Mouse (Mus musculus) hindbrain, embryonic 16.5 days (tissue): ENCODE data around the gene Gdpgp1. TPM values are rescaled to one million over a fixed set of nuclear protein-coding genes. Genes with fewer than 3 reads are reported as not detected.

ENCODE experiments used
- ATAC-seq: fragments of 200-750 bp; cut with Nextera tagmentation; 2 replicates; pipeline ENCODE4 v1.8.0; 2017; ENCODE audit warnings: moderate TSS enrichment, moderate library complexity
- H3K27ac ChIP-seq: fragments of 300-500 bp; sonication (generic); 2 replicates; pipeline ENCODE4 v1.5.1; 2014; ENCODE audit warnings: low read depth, mild to moderate bottlenecking, control low read depth, low read length, moderate library complexity
- H3K27me3 ChIP-seq: fragments of 300-500 bp; sonication (generic); replicated peaks from 2 replicates; pipeline ENCODE4 v1.6.1; 2014; ENCODE audit warnings: low read length; ENCODE audit not compliant: control insufficient read depth, insufficient read depth
- H3K36me3 ChIP-seq: fragments of 300-500 bp; sonication (generic); 2 replicates; pipeline ENCODE4 v1.6.1; 2014; ENCODE audit warnings: mild to moderate bottlenecking, low read length, moderate library complexity, mixed read lengths; ENCODE audit not compliant: control insufficient read depth, insufficient read depth
- H3K4me1 ChIP-seq: fragments of 300-500 bp; sonication (generic); 2 replicates; pipeline ENCODE4 v1.6.1; 2014; ENCODE audit warnings: low read depth, low read length; ENCODE audit not compliant: control insufficient read depth, insufficient read depth
- H3K4me2 ChIP-seq: fragments of 300-500 bp; sonication (generic); 2 replicates; pipeline ENCODE4 v1.6.1; 2014; ENCODE audit warnings: mild to moderate bottlenecking, low read length, control low read depth, moderate library complexity
- H3K4me3 ChIP-seq: fragments of 300-500 bp; sonication (generic); 2 replicates; pipeline ENCODE4 v1.5.1; 2014; ENCODE audit warnings: mild to moderate bottlenecking, low read length, control low read depth, moderate library complexity
- H3K9ac ChIP-seq: fragments of 300-500 bp; sonication (generic); 2 replicates; pipeline ENCODE4 v1.6.1; 2014; ENCODE audit warnings: low read depth, mild to moderate bottlenecking, control low read depth, low read length, moderate library complexity
- H3K9me3 ChIP-seq: fragments of 300-500 bp; sonication (generic); 2 replicates; pipeline ENCODE4 v1.6.1; 2014; ENCODE audit warnings: mild to moderate bottlenecking, low read length, moderate library complexity; ENCODE audit not compliant: control insufficient read depth
- WGBS: fragments of 180-500 bp; shearing (Covaris S2); extraction: QIAGEN DNeasy Blood & Tissue Kit; methylation state at CpG from one replicate; pipeline ENCODE4 v1.1.7; 2014; 5-methylcytosine and 5-hydroxymethylcytosine counted together
- polyA plus RNA-seq: library from polyadenylated mRNA; unstranded; fragments of >200 nt; fragmentation: Nextera tagmentation; extraction: Ambion mirVana; gene quantifications from 2 replicates; pipeline ENCODE4 v1.2.1, GENCODE M21; 2015

Gdpgp1 gene
- polyA plus RNA-seq, 1 experiment from 2014 or later = 4.9 TPM

- Histone ChIP-seq H3K27me3 (no peaks in the 10 kb centered on the region), H3K4me2 (no peak overlapping the region), H3K9me3 (no peaks in the 10 kb centered on the region), H3K4me3 (no peak overlapping the region), H3K36me3 (peaks cover 24% of the 10 kb centered on the region), H3K4me1 (peaks cover 8% of the 10 kb centered on the region), H3K27ac (peak overlapping the region; percentile 58; the same call in 1 of the 2 replicates), H3K9ac (peak overlapping the region; percentile 55)
- peak; percentile 82 for ATAC-seq
- 21% methylated on average over 4 of the region's 4 CpGs for WGBS
Observed at GRCm38 (mm10) chr7:80215398-80215797, 17.3 kb upstream of the Gdpgp1 start.

- H3K27ac ChIP-seq = peak overlapping the region; percentile 4; the same call in 1 of the 2 replicates
- no peak overlapping the region for H3K4me3 ChIP-seq
- peak; percentile 87 for ATAC-seq
- H3K9me3 ChIP-seq = no peaks in the 10 kb centered on the region
- peaks cover 8% of the 10 kb centered on the region for H3K4me1 ChIP-seq
- H3K9ac ChIP-seq = no peak overlapping the region
- 54% methylated on average over 8 of the region's 8 CpGs for WGBS
- H3K27me3 ChIP-seq = no peaks in the 10 kb centered on the region
- H3K36me3 ChIP-seq = peaks cover 35% of the 10 kb centered on the region
- H3K4me2 ChIP-seq = no peak overlapping the region
Observed at GRCm38 (mm10) chr7:80216566-80216965, 16.1 kb upstream of the Gdpgp1 start.

GRCm38 (mm10) chr7:80218666-80219065, 14.0 kb upstream of the Gdpgp1 start:
- Histone ChIP-seq H3K9me3 (no peaks in the 10 kb centered on the region), H3K4me1 (peaks cover 8% of the 10 kb centered on the region), H3K4me2 (no peak overlapping the region), H3K27me3 (no peaks in the 10 kb centered on the region), H3K27ac (no peak overlapping the region), H3K4me3 (no peak overlapping the region), H3K9ac (no peak overlapping the region), H3K36me3 (peaks cover 39% of the 10 kb centered on the region)
- WGBS = 92% methylated on average over 9 of the region's 9 CpGs
- no peak for ATAC-seq

- Histone ChIP-seq H3K4me2 (no peak overlapping the region), H3K9me3 (no peaks in the 10 kb centered on the region), H3K4me1 (peaks cover 4% of the 10 kb centered on the region), H3K4me3 (no peak overlapping the region), H3K9ac (no peak overlapping the region), H3K36me3 (peaks cover 50% of the 10 kb centered on the region), H3K27ac (no peak overlapping the region), H3K27me3 (no peaks in the 10 kb centered on the region)
- WGBS = 90% methylated on average over 9 of the region's 9 CpGs
- no peak for ATAC-seq
Observed at GRCm38 (mm10) chr7:80220237-80220797, 12.3 kb upstream of the Gdpgp1 start.

- Histone ChIP-seq H3K9me3 (no peaks in the 10 kb centered on the region), H3K4me1 (no peaks in the 10 kb centered on the region), H3K4me2 (no peak overlapping the region), H3K36me3 (peaks cover 48% of the 10 kb centered on the region), H3K4me3 (no peak overlapping the region), H3K27ac (no peak overlapping the region), H3K27me3 (no peaks in the 10 kb centered on the region), H3K9ac (no peak overlapping the region)
- 82% methylated on average over 4 of the region's 4 CpGs for WGBS
- ATAC-seq = no peak
Observed at GRCm38 (mm10) chr7:80221179-80221750, 11.4 kb upstream of the Gdpgp1 start.

GRCm38 (mm10) chr7:80227065-80227464, 5.6 kb upstream of the Gdpgp1 start:
- Histone ChIP-seq H3K27ac (no peak overlapping the region), H3K27me3 (no peaks in the 10 kb centered on the region), H3K9me3 (no peaks in the 10 kb centered on the region), H3K4me3 (no peak overlapping the region), H3K4me1 (peaks cover 4% of the 10 kb centered on the region), H3K36me3 (peaks cover 19% of the 10 kb centered on the region), H3K4me2 (no peak overlapping the region), H3K9ac (no peak overlapping the region)
- ATAC-seq = no peak
- 95% methylated on average over 4 of the region's 4 CpGs for WGBS

- no peak for ATAC-seq
- Histone ChIP-seq H3K36me3 (peaks cover 6% of the 10 kb centered on the region; the same call in 1 of the 2 replicates), H3K27me3 (no peaks in the 10 kb centered on the region), H3K27ac (no peak overlapping the region), H3K4me3 (no peak overlapping the region), H3K4me2 (no peak overlapping the region), H3K4me1 (peaks cover 12% of the 10 kb centered on the region), H3K9me3 (no peaks in the 10 kb centered on the region), H3K9ac (no peak overlapping the region)
- 48% methylated on average over 6 of the region's 6 CpGs for WGBS
Observed at GRCm38 (mm10) chr7:80230196-80230595, 2.5 kb upstream of the Gdpgp1 start.

- Histone ChIP-seq H3K4me2 (peak overlapping the region; percentile 63), H3K9ac (peak overlapping the region; percentile 65), H3K4me1 (peaks cover 12% of the 10 kb centered on the region), H3K4me3 (peak overlapping the region; percentile 74), H3K9me3 (no peaks in the 10 kb centered on the region), H3K36me3 (peaks cover 3% of the 10 kb centered on the region; the same call in 1 of the 2 replicates), H3K27ac (peak overlapping the region; percentile 40; the same call in 1 of the 2 replicates), H3K27me3 (no peaks in the 10 kb centered on the region)
- peak; percentile 41; the same call in 1 of the 2 replicates for ATAC-seq
- 2% methylated on average over 25 of the region's 29 CpGs for whole genome bisulfite sequencing
Observed at GRCm38 (mm10) chr7:80231971-80232488, 635 bp upstream of the Gdpgp1 start.

GRCm38 (mm10) chr7:80233799-80234198, 1.1 kb downstream of the Gdpgp1 start:
- Histone ChIP-seq H3K4me2 (peak overlapping the region; percentile 63), H3K9ac (no peak overlapping the region), H3K27ac (no peak overlapping the region), H3K4me1 (peaks cover 12% of the 10 kb centered on the region), H3K27me3 (no peaks in the 10 kb centered on the region), H3K9me3 (no peaks in the 10 kb centered on the region), H3K4me3 (no peak overlapping the region), H3K36me3 (no peaks in the 10 kb centered on the region; the same call in 1 of the 2 replicates)
- WGBS = 79% methylated on average over 9 of the region's 9 CpGs
- ATAC-seq = no peak
